Mouse (Mus musculus) kidney, postnatal 25 days (tissue): ENCODE measurements at regions not wholly inside any gene's neighbourhood (a gene's known extent, or its start where the extent isn't known, plus 50 kb on each side); places are given as distances from the start of the nearest gene placed in this dataset.

Experiments
- DNase-seq, 2 experiments: peaks; one replicate each; pipeline ENCODE4 v3.0.0; 2021; ENCODE audit warnings: mixed read lengths in 2 of 2

GRCm38 (mm10) chr1:51643640-51644039 lies 165.4 kb upstream of the Nabp1 start:
- no peak for DNase-seq

GRCm38 (mm10) chr1:51638519-51639302 lies 160.5 kb upstream of the Nabp1 start:
- DNase-seq = no peak

GRCm38 (mm10) chr1:51635881-51636515 lies 157.8 kb upstream of the Nabp1 start:
- no peak for DNase-seq

- DNase-seq = no peak
Measured at GRCm38 (mm10) chr1:51633795-51634194, 155.6 kb upstream of the Nabp1 start.

- no peak for DNase-seq
Measured at GRCm38 (mm10) chr1:51632851-51633250, 154.6 kb upstream of the Nabp1 start.

- no peak for DNase-seq
Measured at GRCm38 (mm10) chr1:51629848-51630247, 151.6 kb upstream of the Nabp1 start.

- DNase-seq = no peak
Measured at GRCm38 (mm10) chr1:51628137-51628793, 150.0 kb upstream of the Nabp1 start.

- DNase-seq = no peak
Measured at GRCm38 (mm10) chr1:51626303-51626702, 148.1 kb upstream of the Nabp1 start.

GRCm38 (mm10) chr1:51625079-51625478 lies 146.9 kb upstream of the Nabp1 start:
- DNase-seq = no peak

GRCm38 (mm10) chr1:51624551-51624950 lies 146.3 kb upstream of the Nabp1 start:
- DNase-seq = no peak

GRCm38 (mm10) chr1:51622986-51623385 lies 144.8 kb upstream of the Nabp1 start:
- no peak for DNase-seq

- no peak for DNase-seq
Measured at GRCm38 (mm10) chr1:51622181-51622862, 144.1 kb upstream of the Nabp1 start.

- DNase-seq = no peak
Measured at GRCm38 (mm10) chr1:51621062-51621461, 142.8 kb upstream of the Nabp1 start.

GRCm38 (mm10) chr1:51617502-51618251 lies 139.5 kb upstream of the Nabp1 start:
- peak; percentile 58 to 69 for DNase-seq

GRCm38 (mm10) chr1:51616091-51616490 lies 137.9 kb upstream of the Nabp1 start:
- no peak for DNase-seq

GRCm38 (mm10) chr1:51615523-51615922 lies 137.3 kb upstream of the Nabp1 start:
- DNase-seq = peak; percentile 78 to 83

- no peak for DNase-seq
Measured at GRCm38 (mm10) chr1:51614700-51615099, 136.5 kb upstream of the Nabp1 start.

- DNase-seq = no peak
Measured at GRCm38 (mm10) chr1:51609295-51609694, 131.1 kb upstream of the Nabp1 start.

GRCm38 (mm10) chr1:51607437-51607855 lies 129.2 kb upstream of the Nabp1 start:
- no peak for DNase-seq

- no peak for DNase-seq
Measured at GRCm38 (mm10) chr1:51602071-51602470, 123.8 kb upstream of the Nabp1 start.

- peak in 1 of 2 experiments; percentile 27 for DNase-seq
Measured at GRCm38 (mm10) chr1:51600425-51600824, 122.2 kb upstream of the Nabp1 start.
